Mouse (Mus musculus) T-cell, adult 66 days (primary cell): ENCODE results near the gene Wnt7b. TPM values are rescaled to one million over a fixed set of nuclear protein-coding genes. Genes with fewer than 3 reads are reported as not detected.

ENCODE experiments used
- total RNA-seq, 2 experiments: library from RNA; stranded (reverse); gene quantifications; 3 replicates in 1 of 2; 4 replicates in 1 of 2; pipeline ENCODE4 v1.2.4; 2023

The Wnt7b gene
- total RNA-seq: not detected

GRCm38 (mm10) chr15:85582356-85582910 is at the start of gene Wnt7b:
Gene Wnt7b, minus strand, starts transcription at chr15:85582473.

DNA sequence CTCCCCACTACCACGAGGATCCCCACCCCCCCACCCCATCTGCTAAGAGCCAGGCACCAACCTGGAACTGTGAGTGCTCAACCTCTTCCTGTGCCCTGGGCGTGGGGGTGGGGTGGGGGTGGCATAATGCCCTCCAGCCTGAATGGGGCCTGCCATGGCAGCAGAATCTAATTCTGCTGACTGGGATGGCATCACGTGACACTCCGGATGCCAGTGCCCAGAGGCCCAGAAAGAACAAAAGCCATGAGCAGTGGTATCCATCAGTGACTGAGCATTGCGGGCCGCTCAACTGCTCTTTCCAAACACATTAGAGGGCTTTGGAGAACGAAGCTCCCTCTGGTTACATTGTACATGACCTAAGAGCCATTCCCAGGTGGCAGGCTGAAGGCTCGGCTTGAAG is 79.1 kb downstream of the Wnt7b start, which contains the start of gene 7530416G11Rik:
Gene 7530416G11Rik, minus strand, starts transcription at position 101 of the 400 bp plus-strand sequence.

Other genes with a start within 250 kb of the Wnt7b start
- gene Atxn10, start 246.2 kb downstream of the Wnt7b start, total RNA-seq: 10 to 100 TPM; 58.9 to 69.0 TPM
- not detected for gene 7530416G11Rik, start 79.2 kb downstream of the Wnt7b start, total RNA-seq
- not detected for gene Ppara, start 152.5 kb upstream of the Wnt7b start, total RNA-seq
- gene Cdpf1, start 229.2 kb upstream of the Wnt7b start, total RNA-seq: 10 to 100 TPM; 19.9 to 21.4 TPM
- gene Pkdrej, start 239.3 kb upstream of the Wnt7b start, total RNA-seq: under 1 TPM in 1 of 2 experiments, not detected in 1; 0.09 TPM
- 10 to 100 TPM; 20.1 to 21.2 TPM for gene Ttc38, start 249.8 kb upstream of the Wnt7b start, total RNA-seq